Mouse (Mus musculus) midbrain, embryonic 14.5 days (tissue): Measurements from ENCODE around the gene Sorcs2. TPM values are rescaled to one million over a fixed set of nuclear protein-coding genes. Genes with fewer than 3 reads are reported as not detected.
A peak's percentile ranks its signal among the peaks of the same experiment; 100 is the strongest.

Source experiments
- ATAC-seq: fragments of 200-750 bp; cut with Nextera tagmentation; 2 replicates; pipeline ENCODE4 v1.8.0; 2017; ENCODE audit warnings: moderate number of reproducible peaks, moderate library complexity; ENCODE audit not compliant: low FRiP score, low TSS enrichment
- DNase-seq: peaks from one replicate; pipeline ENCODE4 v3.0.0-alpha.2; 2015
- H3K27ac ChIP-seq: fragments of 300-500 bp; sonication (generic); replicated peaks from 2 replicates; pipeline ENCODE4 v1.5.1; 2014; ENCODE audit warnings: mild to moderate bottlenecking, low read depth, low read length, moderate library complexity
- H3K27me3 ChIP-seq: fragments of 300-500 bp; sonication (generic); 2 replicates; pipeline ENCODE4 v1.6.1; 2014; ENCODE audit warnings: low read length, control low read depth, mixed read lengths; ENCODE audit not compliant: control insufficient read depth, insufficient read depth
- H3K36me3 ChIP-seq: fragments of 300-500 bp; sonication (generic); 2 replicates; pipeline ENCODE4 v1.6.1; 2014; ENCODE audit warnings: low read length, control low read depth; ENCODE audit not compliant: control insufficient read depth, insufficient read depth
- H3K4me1 ChIP-seq: fragments of 300-500 bp; sonication (generic); 2 replicates; pipeline ENCODE4 v1.6.1; 2014; ENCODE audit warnings: mild to moderate bottlenecking, antibody characterized with exemption, low read length, control low read depth; ENCODE audit not compliant: control insufficient read depth, insufficient read depth
- H3K4me2 ChIP-seq: fragments of 300-500 bp; sonication (generic); 2 replicates; pipeline ENCODE4 v1.6.1; 2014; ENCODE audit warnings: mild to moderate bottlenecking, low read length, moderate library complexity
- H3K4me3 ChIP-seq: fragments of 300-500 bp; sonication (generic); replicated peaks from 2 replicates; pipeline ENCODE4 v1.5.1; 2014; ENCODE audit warnings: low read depth, low read length
- H3K9ac ChIP-seq: fragments of 300-500 bp; sonication (generic); replicated peaks from 2 replicates; pipeline ENCODE4 v1.6.1; 2014; ENCODE audit warnings: mild to moderate bottlenecking, low read length, moderate library complexity
- H3K9me3 ChIP-seq: fragments of 300-500 bp; sonication (generic); 2 replicates; pipeline ENCODE4 v1.6.1; 2016; ENCODE audit warnings: low read length, control low read depth, mixed read lengths; ENCODE audit not compliant: control insufficient read depth
- WGBS: fragments of 180-500 bp; shearing (Covaris S2); extraction: QIAGEN DNeasy Blood & Tissue Kit; methylation state at CpG from one replicate; pipeline ENCODE4 v1.1.7; 2014; 5-methylcytosine and 5-hydroxymethylcytosine counted together
- polyA plus RNA-seq: library from polyadenylated mRNA; unstranded; fragments of >200 nt; fragmentation: Nextera tagmentation; extraction: Ambion mirVana; gene quantifications from 2 replicates; pipeline ENCODE4 v1.2.1, GENCODE M21; 2014

Gene Sorcs2
- polyA plus RNA-seq, 1 experiment from 2014 or later = 15.1 TPM

DNA sequence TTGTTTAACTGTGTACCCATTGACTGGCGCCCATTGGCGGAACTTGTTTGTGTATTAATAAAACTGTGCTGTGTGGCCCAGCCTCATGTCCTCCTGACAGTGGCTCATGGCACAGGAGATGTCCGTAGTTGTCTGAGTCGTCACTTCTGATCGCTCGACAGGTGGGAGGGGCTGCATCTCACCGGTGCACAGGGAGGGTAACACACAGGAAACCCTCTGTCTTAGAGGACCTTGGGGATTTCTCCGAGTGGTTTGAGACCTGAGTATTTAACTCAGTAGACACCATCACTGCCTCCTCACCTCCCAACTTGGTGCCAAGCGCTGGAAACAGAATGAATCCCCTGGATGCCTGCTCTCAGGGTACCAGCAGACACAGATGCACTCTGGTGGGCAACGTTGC lies 394.1 kb downstream of the Sorcs2 start:
- H3K4me2 ChIP-seq = no peak overlapping the region
- ATAC-seq (no peak), DNase-seq (no peak)
- H3K4me1 ChIP-seq = no peaks in the 10 kb centered on the region
- no peaks in the 10 kb centered on the region for H3K9me3 ChIP-seq
- no peak overlapping the region for H3K9ac ChIP-seq
- WGBS = 81% methylated on average over 10 of the region's 10 CpGs
- H3K4me3 ChIP-seq = no peak overlapping the region
- H3K27me3 ChIP-seq = no peaks in the 10 kb centered on the region
- no peak overlapping the region for H3K27ac ChIP-seq
- peaks cover 46% of the 10 kb centered on the region for H3K36me3 ChIP-seq

DNA sequence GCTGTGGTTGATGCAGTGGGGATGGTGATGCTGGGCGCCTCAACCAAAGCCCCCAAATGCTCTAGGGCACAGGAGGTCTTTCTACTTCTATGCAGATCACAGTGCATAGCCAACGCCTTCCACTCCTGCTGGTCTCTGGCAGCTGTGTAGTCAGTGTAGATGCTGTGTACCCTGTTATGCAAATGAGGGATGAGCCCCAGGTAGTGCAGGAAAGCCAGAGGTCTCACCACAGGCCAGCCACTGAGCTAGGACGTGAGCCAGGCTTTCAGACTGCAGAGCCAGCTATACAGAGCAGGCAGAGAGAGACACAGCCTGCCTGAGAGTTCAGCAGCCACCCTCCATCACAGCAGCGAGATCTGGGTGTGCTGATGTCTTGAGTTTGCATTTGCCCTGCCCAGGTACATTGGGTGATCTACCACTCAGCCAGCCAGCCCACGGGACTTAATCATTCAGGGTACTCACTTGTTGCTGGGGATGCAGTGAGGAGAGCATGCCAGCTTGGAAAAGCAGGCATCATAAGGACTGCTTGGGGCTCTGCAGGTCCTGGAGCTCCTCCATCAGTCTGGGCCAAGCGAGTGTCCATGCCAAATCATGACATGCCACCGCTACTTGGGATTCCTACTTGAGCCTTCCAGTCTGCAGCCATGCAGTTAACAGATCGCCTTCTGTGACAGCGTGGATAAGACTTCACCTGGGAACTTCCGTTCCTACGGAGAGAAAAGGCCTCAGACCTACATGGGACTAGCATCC lies 407.8 kb downstream of the Sorcs2 start:
- ATAC-seq (no peak), DNase-seq (no peak)
- 77% methylated on average over 11 of the region's 11 CpGs for WGBS
- no peak overlapping the region for H3K9ac ChIP-seq
- H3K36me3 ChIP-seq = peaks cover 83% of the 10 kb centered on the region
- no peak overlapping the region for H3K4me2 ChIP-seq
- H3K4me3 ChIP-seq = no peak overlapping the region
- no peaks in the 10 kb centered on the region for H3K27me3 ChIP-seq
- H3K4me1 ChIP-seq = no peaks in the 10 kb centered on the region
- no peak overlapping the region for H3K27ac ChIP-seq
- no peaks in the 10 kb centered on the region for H3K9me3 ChIP-seq

DNA sequence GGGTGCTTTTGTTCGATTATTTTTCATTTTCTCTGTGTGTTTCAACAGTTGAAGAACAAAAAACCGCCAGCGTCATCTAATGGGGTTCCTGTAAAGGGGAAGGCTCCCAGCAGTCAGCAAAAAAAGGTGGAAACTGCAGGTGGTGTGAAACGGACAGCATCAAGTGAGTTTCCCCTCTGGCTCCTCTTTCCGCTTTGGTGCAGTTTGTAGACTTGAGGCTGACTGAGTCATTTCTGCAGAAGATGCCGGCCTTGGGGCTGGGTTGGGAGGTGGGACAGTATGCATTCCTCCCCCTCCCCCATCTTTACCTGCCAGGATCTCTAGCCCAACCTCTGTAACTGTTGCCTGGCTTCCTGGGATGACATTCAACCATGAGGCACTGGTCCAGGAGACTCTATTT lies 408.4 kb downstream of the Sorcs2 start:
- DNase-seq = no peak
- H3K9me3 ChIP-seq = no peaks in the 10 kb centered on the region
- WGBS = 72% methylated on average over 6 of the region's 6 CpGs
- no peaks in the 10 kb centered on the region for H3K4me1 ChIP-seq
- H3K4me3 ChIP-seq = no peak overlapping the region
- no peaks in the 10 kb centered on the region for H3K27me3 ChIP-seq
- H3K36me3 ChIP-seq = peaks cover 84% of the 10 kb centered on the region
- H3K9ac ChIP-seq = no peak overlapping the region
- H3K27ac ChIP-seq = no peak overlapping the region
- H3K4me2 ChIP-seq = no peak overlapping the region
- ATAC-seq = no peak

DNA sequence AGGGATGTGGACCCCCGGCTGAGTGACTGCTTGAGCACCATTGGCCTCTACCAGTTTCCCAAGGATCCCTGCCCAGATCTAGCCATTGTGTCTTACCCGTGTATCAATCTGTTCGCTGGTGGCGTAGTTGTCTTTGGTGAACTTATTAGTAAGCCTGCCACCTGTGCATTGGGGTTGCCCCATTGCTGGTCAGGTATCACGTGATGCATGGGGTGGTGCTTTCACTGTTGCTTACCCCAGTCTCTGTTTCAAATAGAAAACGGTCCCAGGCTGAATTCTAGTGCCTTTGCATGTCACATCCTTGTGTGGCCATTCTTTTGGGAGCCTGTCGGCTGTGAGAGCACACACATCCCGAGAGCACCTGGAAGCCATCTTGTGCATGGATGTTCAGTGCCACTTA lies 409.9 kb downstream of the Sorcs2 start:
- no peak overlapping the region for H3K4me2 ChIP-seq
- 90% methylated on average over 8 of the region's 8 CpGs for WGBS
- no peaks in the 10 kb centered on the region for H3K9me3 ChIP-seq
- no peak overlapping the region for H3K27ac ChIP-seq
- H3K27me3 ChIP-seq = no peaks in the 10 kb centered on the region
- DNase-seq (no peak), ATAC-seq (no peak)
- no peak overlapping the region for H3K9ac ChIP-seq
- H3K36me3 ChIP-seq = peaks cover 81% of the 10 kb centered on the region
- no peak overlapping the region for H3K4me3 ChIP-seq
- H3K4me1 ChIP-seq = no peaks in the 10 kb centered on the region

DNA sequence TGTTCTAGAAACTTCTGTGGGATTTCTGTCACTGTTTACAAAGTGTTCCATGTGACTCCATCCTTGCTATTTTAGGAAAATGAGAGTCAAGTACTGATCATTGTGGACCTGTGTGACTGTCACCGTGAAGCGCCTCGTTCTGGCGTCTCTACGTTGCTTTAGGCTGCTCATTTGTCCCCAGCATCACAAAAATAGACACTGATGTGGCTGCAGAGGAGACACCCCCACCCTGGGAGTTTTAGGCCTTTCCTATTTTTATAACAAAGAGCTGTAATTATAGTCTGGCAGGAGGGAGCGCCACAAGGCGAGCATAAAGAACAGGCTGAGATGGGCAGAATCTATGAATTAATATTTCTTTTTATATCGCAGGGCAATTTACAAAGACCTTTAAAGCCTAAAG lies 412.3 kb downstream of the Sorcs2 start:
- Histone ChIP-seq H3K4me3 (no peak overlapping the region), H3K27me3 (no peaks in the 10 kb centered on the region), H3K36me3 (peaks cover 74% of the 10 kb centered on the region), H3K4me1 (no peaks in the 10 kb centered on the region), H3K9ac (no peak overlapping the region), H3K9me3 (no peaks in the 10 kb centered on the region), H3K27ac (no peak overlapping the region), H3K4me2 (no peak overlapping the region)
- ATAC-seq = no peak
- DNase-seq = no peak
- WGBS = 91% methylated on average over 8 of the region's 8 CpGs

DNA sequence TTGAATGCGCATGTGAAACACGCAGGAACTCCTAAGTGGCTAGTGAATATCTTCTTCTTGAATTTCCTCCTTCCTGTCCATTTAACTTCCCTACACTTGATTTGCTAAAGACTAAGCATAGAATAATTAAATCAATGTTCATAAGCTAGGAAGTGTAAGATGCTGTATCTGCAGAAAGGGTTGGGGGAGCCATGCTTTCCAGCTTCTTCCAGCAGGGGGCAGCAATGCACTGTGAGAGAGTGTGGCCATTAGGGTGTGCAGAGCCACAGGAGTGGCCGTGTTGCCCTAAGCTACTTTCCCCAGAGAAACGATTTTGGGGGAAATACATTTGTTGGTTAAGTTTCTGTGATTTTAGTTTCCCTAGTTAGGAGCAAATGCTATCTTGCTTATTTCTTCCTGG lies 416.0 kb downstream of the Sorcs2 start:
- Histone ChIP-seq H3K36me3 (peaks cover 66% of the 10 kb centered on the region), H3K9ac (no peak overlapping the region), H3K4me2 (no peak overlapping the region), H3K4me1 (no peaks in the 10 kb centered on the region), H3K27ac (no peak overlapping the region), H3K9me3 (no peaks in the 10 kb centered on the region), H3K27me3 (no peaks in the 10 kb centered on the region), H3K4me3 (no peak overlapping the region)
- DNase-seq (peak; percentile 89), ATAC-seq (0 out of 2 replicates have a peak, but pooled peaks have one; percentile 58)
- 41% methylated on average over 4 of the region's 4 CpGs for WGBS

DNA sequence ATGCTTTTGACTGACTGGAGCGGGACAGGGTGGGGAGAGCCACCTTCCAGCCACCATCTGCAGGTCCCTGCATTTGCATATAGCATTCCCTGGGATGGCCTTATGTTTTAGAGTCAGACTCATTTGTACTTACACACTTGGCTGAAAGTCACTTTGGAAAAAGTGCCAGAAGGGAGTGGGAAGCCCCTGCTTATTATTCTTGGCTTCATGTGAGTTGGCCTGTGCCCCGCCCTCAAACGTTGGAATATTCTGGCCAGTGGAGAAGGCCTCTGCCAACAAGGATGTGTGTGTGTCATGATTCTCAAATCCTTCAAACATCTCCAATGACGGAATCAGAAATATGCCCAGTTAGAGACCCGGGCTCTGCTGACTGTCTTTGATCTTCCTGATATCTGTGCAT lies 416.6 kb downstream of the Sorcs2 start:
- H3K4me2 ChIP-seq = no peak overlapping the region
- ATAC-seq (no peak), DNase-seq (no peak)
- no peak overlapping the region for H3K9ac ChIP-seq
- no peaks in the 10 kb centered on the region for H3K27me3 ChIP-seq
- no peaks in the 10 kb centered on the region for H3K4me1 ChIP-seq
- peaks cover 66% of the 10 kb centered on the region for H3K36me3 ChIP-seq
- 92% methylated on average over 5 of the region's 5 CpGs for WGBS
- H3K9me3 ChIP-seq = no peaks in the 10 kb centered on the region
- H3K27ac ChIP-seq = no peak overlapping the region
- H3K4me3 ChIP-seq = no peak overlapping the region

DNA sequence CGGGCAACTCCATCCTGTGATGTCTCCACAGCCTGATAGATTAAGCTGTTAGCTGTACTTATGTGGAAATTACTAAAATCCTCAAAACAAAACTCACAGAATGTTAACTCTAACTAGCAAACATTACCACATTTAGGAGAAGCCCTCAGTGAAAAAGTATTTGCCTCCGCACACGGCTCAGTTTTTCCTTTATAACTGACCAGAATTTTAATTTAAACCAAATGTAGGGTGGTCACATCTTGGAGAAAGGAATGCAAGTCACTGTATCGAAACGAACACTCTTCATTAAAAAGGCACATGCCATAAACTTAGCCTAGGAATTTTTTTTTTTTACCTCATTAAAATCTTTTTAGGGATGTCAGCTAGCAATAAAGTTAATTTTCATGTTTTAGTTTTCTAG lies 417.4 kb downstream of the Sorcs2 start:
- Histone ChIP-seq H3K9ac (no peak overlapping the region), H3K4me2 (no peak overlapping the region), H3K4me3 (no peak overlapping the region), H3K27me3 (no peaks in the 10 kb centered on the region), H3K36me3 (peaks cover 65% of the 10 kb centered on the region), H3K4me1 (no peaks in the 10 kb centered on the region), H3K27ac (no peak overlapping the region), H3K9me3 (no peaks in the 10 kb centered on the region)
- ATAC-seq (no peak), DNase-seq (no peak)
- 91% methylated on average over 5 of the region's 5 CpGs for WGBS

DNA sequence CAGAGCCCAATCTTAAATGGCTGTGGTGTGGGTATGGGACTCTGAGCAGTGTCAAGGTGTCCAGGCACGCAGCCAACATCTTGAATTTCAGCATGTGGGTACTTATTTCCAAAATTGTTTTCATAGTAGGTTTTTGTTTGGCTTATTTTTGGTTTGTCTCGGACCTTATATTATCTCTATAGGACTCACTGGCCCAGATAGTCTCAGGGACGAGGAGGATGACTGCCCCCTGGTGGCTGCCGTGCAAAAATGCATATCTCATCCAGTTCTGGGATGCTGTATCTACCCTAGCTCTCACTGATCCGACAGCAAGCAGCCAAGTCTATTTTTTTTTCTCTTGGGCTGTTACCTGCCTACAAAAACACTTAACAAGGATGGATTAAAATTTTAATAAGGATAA lies 422.3 kb downstream of the Sorcs2 start:
- no peak overlapping the region for H3K27ac ChIP-seq
- H3K9ac ChIP-seq = no peak overlapping the region
- peaks cover 71% of the 10 kb centered on the region for H3K36me3 ChIP-seq
- no peak overlapping the region for H3K4me2 ChIP-seq
- DNase-seq (peak; percentile 89), ATAC-seq (no peak)
- no peaks in the 10 kb centered on the region for H3K27me3 ChIP-seq
- H3K4me3 ChIP-seq = no peak overlapping the region
- WGBS = 14% methylated on average over 5 of the region's 5 CpGs
- peaks cover 3% of the 10 kb centered on the region; the same call in 1 of the 2 replicates for H3K4me1 ChIP-seq
- H3K9me3 ChIP-seq = no peaks in the 10 kb centered on the region
